Mouse (Mus musculus) spleen, adult 2 months (tissue): ENCODE data around the gene Gzmm.

ENCODE experiments used
- CTCF ChIP-seq: fragments of 200-500 bp; IDR thresholded peaks from 2 replicates; pipeline ENCODE4 v1.5.1; 2011; ENCODE audit warnings: mild to moderate bottlenecking, inconsistent platforms; ENCODE audit not compliant: insufficient read depth, insufficient read length, insufficient replicate concordance; ENCODE audit errors: extremely low read depth
- POLR2A ChIP-seq: fragments of 200-500 bp; IDR thresholded peaks from 2 replicates; pipeline ENCODE4 v1.6.1; 2011; ENCODE audit warnings: low read depth, low read length, inconsistent platforms

GRCm38 (mm10) chr10:79704065-79704969 is 15.5 kb downstream of the Gzmm start, which contains the start of gene Bsg:
- peak; percentile 96 for TF ChIP-seq POLR2A
- peak; percentile 8; the same call in 1 of the 2 replicates for TF ChIP-seq CTCF
